Mouse (Mus musculus): ENCODE results near the gene Vmo1.

- no peak for TF ChIP-seq POLR2A (IDR thresholded peaks at IDR 0.05; ENCODE audit: borderline replicate concordance, insufficient read depth, low read length)
- no peak for TF ChIP-seq CTCF (IDR thresholded peaks at IDR 0.05; ENCODE audit: borderline replicate concordance, insufficient read depth, low read depth, low read length)
Observed at GRCm38 (mm10) chr11:70514288-70514687, at the start of gene Vmo1.

All from cerebellum, adult 2 months (tissue).